Mouse (Mus musculus) forelimb bud, embryonic 11.5 days (tissue): ENCODE measurements around the gene Ush1g.

Experiments
- DNase-seq: peaks from one replicate; pipeline ENCODE4 v3.0.0-alpha.2; 2012; ENCODE audit warnings: low read depth, low spot score

Ush1g gene

GRCm38 (mm10) chr11:115334531-115334930 lies 12.7 kb upstream of the Ush1g start, which contains the start of gene Otop3:
Gene Otop3 (plus strand): TSS chr11:115334731.
- DNase-seq: no peak

GRCm38 (mm10) chr11:115329339-115329738 lies 7.5 kb upstream of the Ush1g start:
- DNase-seq: no peak

- peak; percentile 24 for DNase-seq
Measured at GRCm38 (mm10) chr11:115326730-115327129, 4.9 kb upstream of the Ush1g start.

- DNase-seq: no peak
Measured at GRCm38 (mm10) chr11:115323354-115323753, 1.5 kb upstream of the Ush1g start.

- no peak for DNase-seq
Measured at GRCm38 (mm10) chr11:115319704-115320383, 2.0 kb downstream of the Ush1g start.

- DNase-seq: no peak
Measured at GRCm38 (mm10) chr11:115318245-115319027, 3.4 kb downstream of the Ush1g start.

- no peak for DNase-seq
Measured at GRCm38 (mm10) chr11:115317204-115317603, 4.6 kb downstream of the Ush1g start.

GRCm38 (mm10) chr11:115314249-115314648 lies 7.6 kb downstream of the Ush1g start:
- no peak for DNase-seq

- no peak for DNase-seq
Measured at GRCm38 (mm10) chr11:115308781-115309180, 13.1 kb downstream of the Ush1g start.

GRCm38 (mm10) chr11:115306863-115307262 lies 15.0 kb downstream of the Ush1g start, which contains the start of gene Otop2:
Gene Otop2 (plus strand): TSS chr11:115307163.
- no peak for DNase-seq

GRCm38 (mm10) chr11:115303167-115303566 lies 18.7 kb downstream of the Ush1g start:
- no peak for DNase-seq

- no peak for DNase-seq
Measured at GRCm38 (mm10) chr11:115301351-115301750, 20.5 kb downstream of the Ush1g start.

- DNase-seq: no peak
Measured at GRCm38 (mm10) chr11:115300745-115301144, 21.1 kb downstream of the Ush1g start.

- DNase-seq: no peak
Measured at GRCm38 (mm10) chr11:115298160-115298559, 23.7 kb downstream of the Ush1g start.

GRCm38 (mm10) chr11:115297214-115297826 lies 24.5 kb downstream of the Ush1g start, which contains the start of gene Fads6:
Gene Fads6 (minus strand): TSS chr11:115297663.
- peak; percentile 23 for DNase-seq

GRCm38 (mm10) chr11:115296471-115297210 lies 25.2 kb downstream of the Ush1g start:
- no peak for DNase-seq

- no peak for DNase-seq
Measured at GRCm38 (mm10) chr11:115295939-115296338, 25.9 kb downstream of the Ush1g start.

GRCm38 (mm10) chr11:115292631-115293375 lies 29.0 kb downstream of the Ush1g start:
- DNase-seq: no peak

GRCm38 (mm10) chr11:115291503-115291902 lies 30.3 kb downstream of the Ush1g start:
- DNase-seq: no peak

- no peak for DNase-seq
Measured at GRCm38 (mm10) chr11:115290919-115291318, 30.9 kb downstream of the Ush1g start.

GRCm38 (mm10) chr11:115290314-115290713 lies 31.5 kb downstream of the Ush1g start:
- no peak for DNase-seq
